Mouse (Mus musculus): ENCODE measurements around the gene Gm45717. TPM values are rescaled to one million over a fixed set of nuclear protein-coding genes. Genes with fewer than 3 reads are reported as not detected.

The Gm45717 gene
- total and polyA plus RNA-seq, 2 experiments from 2014 or later, result 0.38 TPM; not detected in 1

DNA sequence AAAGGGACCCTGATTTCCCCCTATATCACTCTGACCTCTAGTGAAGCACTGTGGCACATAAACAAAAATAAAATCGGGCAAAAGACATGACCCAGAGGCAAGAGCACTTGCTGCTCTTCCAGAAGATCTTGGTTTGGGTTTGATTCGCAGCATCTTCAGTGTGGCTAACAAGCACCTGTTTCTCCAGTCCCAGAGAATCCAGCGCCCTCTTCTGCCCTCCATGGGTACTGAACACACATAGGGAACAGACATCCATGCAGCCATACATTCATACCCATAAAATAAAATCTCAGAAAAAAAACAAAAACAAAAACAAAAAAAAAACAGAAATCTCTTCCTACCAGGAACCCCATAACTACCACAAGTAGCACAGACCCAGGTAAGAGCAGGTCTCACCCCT, 17.3 kb downstream of the Gm45717 start:
- Histone ChIP-seq H3K4me2 (ENCODE audit: low read depth, low read length) (no peak overlapping the region), H3K36me3 (ENCODE audit: insufficient read depth, low read length) (no peaks in the 10 kb centered on the region), H3K27me3 (ENCODE audit: insufficient read depth, low read length) (no peaks in the 10 kb centered on the region), H3K4me3 (ENCODE audit: low read length) (no peak overlapping the region), H3K9me3 (ENCODE audit: low read length) (no peaks in the 10 kb centered on the region), H3K27ac (no peak overlapping the region), H3K9ac (replicated peaks; ENCODE audit: low read length) (no peak overlapping the region), H3K4me1 (ENCODE audit: insufficient read depth, low read length) (0 out of 2 replicates have a peak, but pooled peaks cover 5% of the 10 kb centered on the region)
- ATAC-seq, result no peak
- DNase-seq (ENCODE audit: low spot score), result no peak
- TF ChIP-seq CTCF (IDR thresholded peaks at IDR 0.05; ENCODE audit: low read depth), result peak; percentile 31; the same call in 1 of the 2 replicates
- WGBS, result 36% methylated on average over 3 of the region's 3 CpGs

- DNase-seq (ENCODE audit: low spot score) (no peak), ATAC-seq (no peak)
- H3K4me3 ChIP-seq (ENCODE audit: low read length), result no peak overlapping the region
- WGBS, result 86% methylated on average over 6 of the region's 6 CpGs
- no peak overlapping the region for H3K4me2 ChIP-seq (ENCODE audit: low read depth, low read length)
- H3K36me3 ChIP-seq (ENCODE audit: insufficient read depth, low read length), result no peaks in the 10 kb centered on the region
- no peak for TF ChIP-seq CTCF (IDR thresholded peaks at IDR 0.05; ENCODE audit: low read depth)
- H3K4me1 ChIP-seq (ENCODE audit: insufficient read depth, low read length), result peaks cover 10% of the 10 kb centered on the region
- peaks cover 25% of the 10 kb centered on the region for H3K27me3 ChIP-seq (ENCODE audit: insufficient read depth, low read length)
- no peak overlapping the region for H3K27ac ChIP-seq
- H3K9me3 ChIP-seq (ENCODE audit: low read length), result no peaks in the 10 kb centered on the region
- no peak overlapping the region for H3K9ac ChIP-seq (replicated peaks; ENCODE audit: low read length)
These were observed 28.6 kb downstream of the Gm45717 start for GRCm38 (mm10) chr7:140927181-140927580.

- DNase-seq (ENCODE audit: low spot score) (peak; percentile 23), ATAC-seq (no peak)
- no peak overlapping the region for H3K27ac ChIP-seq
- H3K36me3 ChIP-seq (ENCODE audit: insufficient read depth, low read length), result no peaks in the 10 kb centered on the region
- 20% methylated on average over 30 of the region's 30 CpGs for WGBS
- H3K9ac ChIP-seq (replicated peaks; ENCODE audit: low read length), result peak overlapping the region; percentile 44; the same call in 1 of the 2 replicates
- peaks cover 13% of the 10 kb centered on the region for H3K4me1 ChIP-seq (ENCODE audit: insufficient read depth, low read length)
- peak overlapping the region; percentile 96 for H3K4me2 ChIP-seq (ENCODE audit: low read depth, low read length)
- H3K9me3 ChIP-seq (ENCODE audit: low read length), result no peaks in the 10 kb centered on the region
- peaks cover 46% of the 10 kb centered on the region for H3K27me3 ChIP-seq (ENCODE audit: insufficient read depth, low read length)
- no peak for TF ChIP-seq CTCF (IDR thresholded peaks at IDR 0.05; ENCODE audit: low read depth)
- H3K4me3 ChIP-seq (ENCODE audit: low read length), result peak overlapping the region; percentile 47
These were observed 32.5 kb downstream of the Gm45717 start for GRCm38 (mm10) chr7:140923070-140923775.

DNA sequence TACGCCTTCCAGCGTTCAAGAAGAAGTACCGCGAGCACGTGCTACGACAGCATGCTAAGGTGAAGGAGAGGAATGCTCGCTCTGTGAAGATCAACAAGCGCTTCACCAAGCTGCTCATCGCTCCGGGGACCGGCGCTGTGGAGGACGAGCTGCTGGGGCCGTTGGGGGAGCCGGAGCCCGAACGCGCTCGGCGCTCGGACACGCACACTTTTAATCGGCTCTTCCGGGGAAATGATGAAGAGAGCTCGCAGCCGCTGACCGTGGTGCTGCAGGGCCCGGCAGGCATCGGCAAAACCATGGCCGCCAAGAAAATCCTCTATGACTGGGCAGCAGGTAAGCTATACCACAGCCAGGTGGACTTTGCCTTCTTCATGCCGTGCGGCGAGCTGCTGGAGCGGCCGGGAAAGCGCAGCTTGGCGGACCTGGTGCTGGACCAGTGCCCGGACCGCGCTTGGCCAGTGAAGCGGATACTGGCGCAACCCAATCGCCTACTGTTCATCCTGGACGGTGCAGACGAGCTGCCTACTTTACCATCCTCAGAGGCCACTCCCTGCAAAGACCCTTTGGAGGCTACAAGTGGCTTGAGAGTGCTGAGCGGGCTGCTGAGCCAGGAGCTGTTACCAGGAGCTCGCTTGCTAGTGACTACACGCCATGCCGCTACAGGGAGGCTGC, 33.2 kb downstream of the Gm45717 start:
- TF ChIP-seq CTCF (IDR thresholded peaks at IDR 0.05; ENCODE audit: low read depth), result peak; percentile 29
- H3K9me3 ChIP-seq (ENCODE audit: low read length), result no peaks in the 10 kb centered on the region
- H3K9ac ChIP-seq (replicated peaks; ENCODE audit: low read length), result peak overlapping the region; percentile 44; the same call in 1 of the 2 replicates
- no peak overlapping the region for H3K27ac ChIP-seq
- WGBS, result under 1% methylated on average over 49 of the region's 49 CpGs
- H3K4me3 ChIP-seq (ENCODE audit: low read length), result peak overlapping the region; percentile 47
- peaks cover 49% of the 10 kb centered on the region for H3K27me3 ChIP-seq (ENCODE audit: insufficient read depth, low read length)
- peak; percentile 63 for DNase-seq (ENCODE audit: low spot score)
- peak; percentile 72; the same call in 1 of the 2 replicates for ATAC-seq
- peak overlapping the region; percentile 96 for H3K4me2 ChIP-seq (ENCODE audit: low read depth, low read length)
- peaks cover 13% of the 10 kb centered on the region for H3K4me1 ChIP-seq (ENCODE audit: insufficient read depth, low read length)
- no peaks in the 10 kb centered on the region for H3K36me3 ChIP-seq (ENCODE audit: insufficient read depth, low read length)

DNA sequence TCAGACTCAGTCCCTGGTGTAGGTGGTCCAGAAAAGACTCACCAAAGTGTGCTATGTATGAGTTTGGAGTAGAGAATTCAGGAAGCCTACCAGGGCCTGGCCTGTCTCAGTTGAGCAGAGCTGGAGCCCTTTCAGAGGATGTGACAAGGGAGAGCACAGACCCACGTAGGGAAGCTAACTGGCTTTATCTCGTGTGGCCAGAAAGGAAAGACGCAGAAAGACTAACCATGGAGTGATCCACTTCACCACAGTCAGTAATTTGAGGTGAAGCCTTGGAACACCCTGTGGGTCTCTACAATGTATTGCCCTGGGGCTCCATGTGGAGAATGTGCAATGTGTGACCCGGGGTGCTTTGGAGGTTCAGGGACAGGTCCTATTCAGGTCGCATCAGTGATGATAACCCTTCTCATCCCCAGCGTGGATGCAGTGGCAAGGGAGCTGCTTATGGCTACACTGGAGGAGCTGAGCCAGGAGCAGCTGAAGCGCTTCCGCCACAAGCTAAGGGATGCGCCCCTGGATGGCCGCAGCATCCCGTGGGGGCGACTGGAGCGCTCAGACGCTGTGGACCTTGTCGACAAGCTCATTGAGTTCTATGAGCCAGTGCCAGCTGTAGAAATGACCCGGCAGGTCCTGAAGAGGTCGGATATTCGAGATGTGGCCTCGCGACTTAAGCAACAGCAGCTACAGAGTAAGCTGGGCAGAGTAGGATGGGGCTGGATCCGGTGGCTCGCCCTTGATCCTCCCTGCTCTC, 34.3 kb downstream of the Gm45717 start:
- peaks cover 49% of the 10 kb centered on the region for H3K27me3 ChIP-seq (ENCODE audit: insufficient read depth, low read length)
- 33% methylated on average over 22 of the region's 22 CpGs for WGBS
- H3K36me3 ChIP-seq (ENCODE audit: insufficient read depth, low read length), result no peaks in the 10 kb centered on the region
- no peak overlapping the region for H3K27ac ChIP-seq
- DNase-seq (ENCODE audit: low spot score) (no peak), ATAC-seq (no peak)
- peak overlapping the region; percentile 47; the same call in 1 of the 2 replicates for H3K4me3 ChIP-seq (ENCODE audit: low read length)
- H3K4me1 ChIP-seq (ENCODE audit: insufficient read depth, low read length), result peaks cover 13% of the 10 kb centered on the region
- H3K4me2 ChIP-seq (ENCODE audit: low read depth, low read length), result peak overlapping the region; percentile 96
- no peak overlapping the region for H3K9ac ChIP-seq (replicated peaks; ENCODE audit: low read length)
- TF ChIP-seq CTCF (IDR thresholded peaks at IDR 0.05; ENCODE audit: low read depth), result no peak
- H3K9me3 ChIP-seq (ENCODE audit: low read length), result no peaks in the 10 kb centered on the region

DNA sequence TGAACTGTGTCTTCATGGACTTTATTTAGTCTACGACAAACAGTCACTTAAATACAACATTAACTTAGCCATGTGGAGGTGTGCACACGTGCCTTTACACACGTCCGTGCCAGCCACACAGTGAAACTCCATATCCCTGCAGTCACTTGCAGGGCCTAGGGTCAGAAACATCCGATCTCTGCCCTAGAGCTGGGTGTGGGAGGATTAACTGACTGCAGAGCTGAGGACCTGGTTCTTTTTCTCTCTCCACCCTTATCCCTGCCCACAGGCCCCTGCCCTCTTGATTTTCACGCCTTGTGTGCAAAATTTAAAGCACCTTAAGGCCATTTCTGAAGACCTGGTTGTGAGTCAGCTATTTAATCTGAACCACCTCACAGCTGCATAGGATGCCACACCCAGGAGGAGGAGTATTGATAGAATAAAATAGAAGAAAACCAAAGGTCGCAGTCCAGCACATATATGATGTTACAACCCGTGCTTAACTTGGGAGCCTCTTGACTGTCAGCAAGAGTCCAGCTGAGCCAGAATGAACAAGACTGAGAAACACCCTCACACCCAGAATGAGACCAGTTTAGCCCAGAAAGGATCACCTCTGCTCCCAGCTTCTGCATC, 35.2 kb downstream of the Gm45717 start, which contains the start of gene Nlrp6:
Nlrp6 (plus strand) TSS at position 485 of the 612 bp plus-strand sequence.
- Histone ChIP-seq H3K9ac (replicated peaks; ENCODE audit: low read length) (no peak within 1 kb of the TSS), H3K27ac (no peak within 1 kb of the TSS), H3K27me3 (ENCODE audit: insufficient read depth, low read length) (peaks cover 49% of the 10 kb centered on the region), H3K4me2 (ENCODE audit: low read depth, low read length) (peak within 1 kb of the TSS; percentile 96), H3K9me3 (ENCODE audit: low read length) (no peaks in the 10 kb centered on the region), H3K4me1 (ENCODE audit: insufficient read depth, low read length) (peaks cover 13% of the 10 kb centered on the region), H3K36me3 (ENCODE audit: insufficient read depth, low read length) (no peaks in the 10 kb centered on the region), H3K4me3 (ENCODE audit: low read length) (no peak within 1 kb of the TSS; the same call in 1 of the 2 replicates)
- DNase-seq (ENCODE audit: low spot score) (no peak), ATAC-seq (no peak)
- no peak for TF ChIP-seq CTCF (IDR thresholded peaks at IDR 0.05; ENCODE audit: low read depth)
- WGBS, result 84% methylated on average over 8 of the region's 8 CpGs

Measured in hindbrain, postnatal 0 days (tissue).